Mouse (Mus musculus) midbrain, embryonic 15.5 days (tissue): Measurements from ENCODE around the gene Adgrb2. TPM values are rescaled to one million over a fixed set of nuclear protein-coding genes. Genes with fewer than 3 reads are reported as not detected.

Experiments
- ATAC-seq: fragments of 200-750 bp; cut with Nextera tagmentation; replicated peaks from 2 replicates; pipeline ENCODE4 v1.8.0; 2017; ENCODE audit warnings: moderate TSS enrichment
- H3K27ac ChIP-seq: fragments of 300-500 bp; sonication (generic); 2 replicates; pipeline ENCODE4 v1.5.1; 2015; ENCODE audit warnings: mild to moderate bottlenecking, inconsistent platforms
- H3K27me3 ChIP-seq: fragments of 300-500 bp; sonication (generic); replicated peaks from 2 replicates; pipeline ENCODE4 v1.6.1; 2015; ENCODE audit warnings: inconsistent platforms
- H3K36me3 ChIP-seq: fragments of 300-500 bp; sonication (generic); replicated peaks from 2 replicates; pipeline ENCODE4 v1.6.1; 2015; ENCODE audit warnings: inconsistent platforms
- H3K4me1 ChIP-seq: fragments of 300-500 bp; sonication (generic); 2 replicates; pipeline ENCODE4 v1.6.1; 2015; ENCODE audit warnings: inconsistent platforms
- H3K4me2 ChIP-seq: fragments of 300-500 bp; sonication (generic); 2 replicates; pipeline ENCODE4 v1.6.1; 2015; ENCODE audit warnings: inconsistent platforms, mild to moderate bottlenecking, moderate library complexity
- H3K4me3 ChIP-seq: fragments of 300-500 bp; sonication (generic); 2 replicates; pipeline ENCODE4 v1.5.1; 2015; ENCODE audit warnings: mild to moderate bottlenecking, inconsistent platforms
- H3K9ac ChIP-seq: fragments of 300-500 bp; sonication (generic); 2 replicates; pipeline ENCODE4 v1.6.1; 2015; ENCODE audit warnings: mild to moderate bottlenecking, inconsistent platforms
- H3K9me3 ChIP-seq: fragments of 300-500 bp; sonication (generic); 2 replicates; pipeline ENCODE4 v1.6.1; 2016; ENCODE audit warnings: inconsistent platforms
- WGBS: fragments of 180-500 bp; shearing (Covaris S2); methylation state at CpG from one replicate; pipeline ENCODE4 v1.1.7; 2015; ENCODE audit warnings: mixed read lengths; 5-methylcytosine and 5-hydroxymethylcytosine counted together
- polyA plus RNA-seq: library from polyadenylated mRNA; unstranded; fragments of >200 nt; fragmentation: Nextera tagmentation; extraction: Ambion mirVana; gene quantifications from 2 replicates; pipeline ENCODE4 v1.2.1, GENCODE M21; 2015

The Adgrb2 gene
- polyA plus RNA-seq, 1 experiment from 2014 or later = 19.4 TPM

- Histone ChIP-seq H3K9ac (no peak overlapping the region), H3K9me3 (no peaks in the 10 kb centered on the region), H3K4me3 (no peak overlapping the region), H3K27me3 (no peaks in the 10 kb centered on the region), H3K27ac (no peak overlapping the region), H3K36me3 (0 out of 2 replicates have a peak, but pooled peaks cover 11% of the 10 kb centered on the region), H3K4me1 (peaks cover 46% of the 10 kb centered on the region), H3K4me2 (no peak overlapping the region)
- no peak for ATAC-seq
- WGBS = 88% methylated on average over 5 of the region's 5 CpGs
Measured at GRCm38 (mm10) chr4:129993213-129993612, 8.5 kb downstream of the Adgrb2 start.

DNA sequence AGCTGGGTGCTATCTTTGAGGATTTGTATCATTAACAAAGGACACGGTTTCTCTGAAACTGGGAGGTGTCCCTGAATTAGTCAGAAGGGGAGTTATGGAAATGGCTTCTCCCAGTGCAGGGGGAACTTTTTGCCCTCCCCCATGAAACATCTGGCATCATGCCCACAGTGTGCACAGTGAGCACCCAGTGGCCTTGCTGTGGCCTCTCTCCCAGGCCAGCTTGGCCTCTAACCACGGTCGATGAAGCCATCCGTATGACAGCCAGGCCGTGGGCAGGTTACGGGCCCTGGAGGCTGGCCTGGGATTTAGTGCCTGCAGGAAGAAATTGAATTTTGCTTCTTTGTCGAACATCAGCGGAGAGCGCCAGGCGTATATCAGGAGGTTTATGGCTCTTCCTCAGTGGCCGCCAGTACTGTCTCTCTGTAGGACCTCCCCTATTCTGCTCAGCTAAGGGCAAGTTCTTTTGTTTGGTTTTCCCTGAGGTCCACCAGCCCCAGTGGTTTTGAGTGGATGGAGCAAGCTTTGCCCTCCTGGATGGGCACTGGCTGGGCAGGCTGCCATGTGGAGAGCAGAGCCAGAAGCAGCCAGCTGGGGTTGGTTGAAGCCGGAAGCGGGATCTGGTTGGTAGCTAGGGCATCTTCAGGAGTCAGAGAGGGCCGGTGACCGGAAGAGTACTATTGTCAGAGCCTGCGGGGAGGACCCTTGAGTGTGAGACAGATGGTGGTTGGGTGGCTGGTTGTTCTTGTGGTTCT lies 9.4 kb downstream of the Adgrb2 start:
- Histone ChIP-seq H3K9me3 (no peaks in the 10 kb centered on the region), H3K27ac (0 out of 2 replicates have a peak overlapping the region, but pooled peaks have one; percentile 0), H3K4me1 (peaks cover 37% of the 10 kb centered on the region), H3K4me3 (no peak overlapping the region), H3K36me3 (0 out of 2 replicates have a peak, but pooled peaks cover 11% of the 10 kb centered on the region), H3K9ac (no peak overlapping the region), H3K4me2 (no peak overlapping the region), H3K27me3 (no peaks in the 10 kb centered on the region)
- WGBS = 74% methylated on average over 16 of the region's 16 CpGs
- ATAC-seq = 0 out of 2 replicates have a peak, but pooled peaks have one; percentile 9

DNA sequence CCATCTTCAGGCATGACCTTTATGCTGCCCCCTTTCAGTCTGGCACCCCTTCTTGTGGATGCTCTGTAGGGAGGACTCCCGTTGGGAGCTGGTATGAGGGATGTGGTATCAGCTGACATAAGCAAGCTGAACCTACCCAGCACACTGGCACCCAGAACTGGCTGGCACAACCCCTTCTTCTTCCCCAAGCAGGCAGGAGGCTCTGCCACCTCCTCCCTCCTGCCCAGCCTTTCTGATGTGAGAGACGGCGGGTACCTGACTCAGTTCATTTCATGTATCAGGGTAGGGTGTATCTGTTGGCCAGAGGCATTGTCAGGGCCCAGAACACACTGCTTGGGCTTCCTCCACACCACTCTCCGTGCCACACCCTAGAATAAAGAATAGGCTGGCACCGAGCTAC lies 10.1 kb downstream of the Adgrb2 start:
- no peak overlapping the region for H3K4me3 ChIP-seq
- H3K36me3 ChIP-seq = 0 out of 2 replicates have a peak, but pooled peaks cover 11% of the 10 kb centered on the region
- no peaks in the 10 kb centered on the region for H3K9me3 ChIP-seq
- H3K4me1 ChIP-seq = peaks cover 32% of the 10 kb centered on the region
- WGBS = 92% methylated on average over 5 of the region's 5 CpGs
- no peaks in the 10 kb centered on the region for H3K27me3 ChIP-seq
- H3K9ac ChIP-seq = no peak overlapping the region
- no peak overlapping the region for H3K4me2 ChIP-seq
- H3K27ac ChIP-seq = no peak overlapping the region
- no peak for ATAC-seq

- Histone ChIP-seq H3K4me1 (peaks cover 26% of the 10 kb centered on the region), H3K9me3 (no peaks in the 10 kb centered on the region), H3K4me2 (no peak overlapping the region), H3K36me3 (0 out of 2 replicates have a peak, but pooled peaks cover 11% of the 10 kb centered on the region), H3K27ac (no peak overlapping the region), H3K4me3 (no peak overlapping the region), H3K27me3 (no peaks in the 10 kb centered on the region), H3K9ac (no peak overlapping the region)
- WGBS = 88% methylated on average over 8 of the region's 8 CpGs
- ATAC-seq = no peak
Measured at GRCm38 (mm10) chr4:129995255-129995654, 10.6 kb downstream of the Adgrb2 start.

DNA sequence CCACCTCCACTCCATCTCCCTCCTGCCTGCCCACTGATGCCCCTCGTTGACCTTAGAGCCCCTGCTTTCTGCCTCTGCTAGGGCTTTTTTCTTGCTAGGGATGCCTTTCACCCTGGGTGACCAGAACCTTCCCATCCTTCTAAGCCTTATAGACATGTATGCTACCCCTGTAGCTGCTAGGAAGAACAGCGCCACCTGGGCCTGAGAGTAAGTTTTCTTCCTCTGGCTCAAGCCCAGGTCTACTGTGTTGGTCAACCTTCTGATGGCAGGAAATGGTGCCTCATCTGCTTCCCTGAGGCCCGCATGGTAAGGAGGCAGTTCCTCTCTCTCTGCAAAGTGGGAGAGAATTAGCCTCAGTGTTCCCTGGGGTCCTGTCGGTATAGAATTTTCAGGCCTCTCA lies 11.3 kb downstream of the Adgrb2 start:
- no peak for ATAC-seq
- 80% methylated on average over 4 of the region's 4 CpGs for WGBS
- Histone ChIP-seq H3K4me2 (no peak overlapping the region), H3K4me1 (peaks cover 26% of the 10 kb centered on the region), H3K27me3 (no peaks in the 10 kb centered on the region), H3K27ac (no peak overlapping the region), H3K9me3 (no peaks in the 10 kb centered on the region), H3K4me3 (no peak overlapping the region), H3K36me3 (0 out of 2 replicates have a peak, but pooled peaks cover 11% of the 10 kb centered on the region), H3K9ac (no peak overlapping the region)

GRCm38 (mm10) chr4:129998124-129998523 lies 13.5 kb downstream of the Adgrb2 start:
- no peak overlapping the region for H3K27ac ChIP-seq
- WGBS = 75% methylated on average over 11 of the region's 11 CpGs
- 0 out of 2 replicates have a peak, but pooled peaks cover 5% of the 10 kb centered on the region for H3K36me3 ChIP-seq
- H3K4me3 ChIP-seq = no peak overlapping the region
- ATAC-seq = no peak
- H3K27me3 ChIP-seq = no peaks in the 10 kb centered on the region
- no peak overlapping the region for H3K9ac ChIP-seq
- no peaks in the 10 kb centered on the region for H3K9me3 ChIP-seq
- H3K4me2 ChIP-seq = no peak overlapping the region
- H3K4me1 ChIP-seq = peaks cover 36% of the 10 kb centered on the region

- Histone ChIP-seq H3K27ac (peak overlapping the region; percentile 45; the same call in 1 of the 2 replicates), H3K9ac (no peak overlapping the region), H3K27me3 (no peaks in the 10 kb centered on the region), H3K4me1 (peaks cover 19% of the 10 kb centered on the region), H3K4me3 (no peak overlapping the region), H3K9me3 (no peaks in the 10 kb centered on the region), H3K4me2 (no peak overlapping the region), H3K36me3 (no peaks in the 10 kb centered on the region)
- ATAC-seq = no peak; the same call in 1 of the 2 replicates
- WGBS = 31% methylated on average over 5 of the region's 5 CpGs
Measured at GRCm38 (mm10) chr4:130001710-130002109, 17.0 kb downstream of the Adgrb2 start.

GRCm38 (mm10) chr4:130002157-130002556 lies 17.5 kb downstream of the Adgrb2 start:
- H3K27ac ChIP-seq = peak overlapping the region; percentile 45; the same call in 1 of the 2 replicates
- peak; percentile 43; the same call in 1 of the 2 replicates for ATAC-seq
- no peaks in the 10 kb centered on the region for H3K9me3 ChIP-seq
- H3K27me3 ChIP-seq = no peaks in the 10 kb centered on the region
- peaks cover 21% of the 10 kb centered on the region for H3K4me1 ChIP-seq
- H3K9ac ChIP-seq = no peak overlapping the region
- H3K36me3 ChIP-seq = no peaks in the 10 kb centered on the region
- no peak overlapping the region for H3K4me3 ChIP-seq
- WGBS = 73% methylated on average over 10 of the region's 10 CpGs
- no peak overlapping the region for H3K4me2 ChIP-seq

- peaks cover 9% of the 10 kb centered on the region; the same call in 1 of the 2 replicates for H3K36me3 ChIP-seq
- ATAC-seq = no peak
- H3K9ac ChIP-seq = no peak overlapping the region
- WGBS = 74% methylated on average over 9 of the region's 9 CpGs
- no peak overlapping the region for H3K4me3 ChIP-seq
- H3K27me3 ChIP-seq = no peaks in the 10 kb centered on the region
- no peaks in the 10 kb centered on the region for H3K9me3 ChIP-seq
- H3K27ac ChIP-seq = no peak overlapping the region
- peaks cover 19% of the 10 kb centered on the region for H3K4me1 ChIP-seq
- H3K4me2 ChIP-seq = no peak overlapping the region
Measured at GRCm38 (mm10) chr4:130005593-130005992, 20.9 kb downstream of the Adgrb2 start.

DNA sequence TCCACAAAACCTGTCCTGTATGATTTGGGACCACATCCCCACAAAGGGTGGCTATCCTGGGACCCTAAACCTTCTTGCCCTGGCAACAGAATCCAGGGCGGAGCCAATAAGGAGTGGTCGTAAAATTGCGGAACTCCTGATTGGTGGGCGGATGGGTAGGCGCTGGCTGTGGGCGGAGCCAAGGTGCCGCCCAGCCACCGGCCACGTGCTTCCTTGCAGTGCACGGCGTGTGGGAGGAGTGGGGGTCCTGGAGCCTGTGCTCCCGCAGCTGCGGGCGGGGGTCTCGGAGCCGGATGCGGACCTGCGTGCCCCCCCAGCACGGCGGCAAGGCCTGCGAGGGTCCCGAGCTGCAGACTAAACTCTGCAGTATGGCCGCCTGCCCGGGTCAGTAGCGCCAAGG lies 21.9 kb downstream of the Adgrb2 start:
- Histone ChIP-seq H3K36me3 (peaks cover 16% of the 10 kb centered on the region; the same call in 1 of the 2 replicates), H3K4me3 (no peak overlapping the region), H3K9me3 (no peaks in the 10 kb centered on the region), H3K4me2 (peak overlapping the region; percentile 33), H3K27ac (no peak overlapping the region), H3K27me3 (no peaks in the 10 kb centered on the region), H3K9ac (no peak overlapping the region), H3K4me1 (peaks cover 12% of the 10 kb centered on the region)
- ATAC-seq = no peak
- WGBS = 22% methylated on average over 25 of the region's 25 CpGs

DNA sequence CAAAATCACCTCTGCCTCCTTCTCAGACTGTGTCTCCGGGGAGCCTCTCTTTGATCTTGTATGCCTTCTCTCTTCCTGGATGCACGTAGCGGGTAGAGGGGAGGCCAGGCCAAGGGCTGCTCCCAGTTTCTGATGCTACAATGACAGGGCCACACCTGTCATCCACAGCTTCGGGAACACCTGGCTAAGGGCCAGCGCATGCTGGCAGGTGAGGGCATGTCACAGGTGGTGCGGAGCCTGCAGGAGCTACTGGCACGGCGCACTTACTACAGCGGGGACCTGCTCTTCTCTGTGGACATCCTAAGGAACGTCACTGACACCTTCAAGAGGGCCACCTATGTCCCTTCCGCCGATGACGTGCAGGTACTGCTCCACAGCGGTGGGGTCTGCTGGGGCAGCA lies 24.4 kb downstream of the Adgrb2 start:
- Histone ChIP-seq H3K9me3 (no peaks in the 10 kb centered on the region), H3K4me1 (peaks cover 5% of the 10 kb centered on the region), H3K9ac (no peak overlapping the region), H3K27ac (no peak overlapping the region), H3K27me3 (no peaks in the 10 kb centered on the region), H3K4me3 (no peak overlapping the region), H3K4me2 (no peak overlapping the region), H3K36me3 (peaks cover 27% of the 10 kb centered on the region; the same call in 1 of the 2 replicates)
- 79% methylated on average over 14 of the region's 14 CpGs for WGBS
- ATAC-seq = no peak

GRCm38 (mm10) chr4:130010723-130011122 lies 26.1 kb downstream of the Adgrb2 start:
- Histone ChIP-seq H3K9ac (no peak overlapping the region), H3K27ac (no peak overlapping the region), H3K4me1 (peaks cover 5% of the 10 kb centered on the region), H3K27me3 (no peaks in the 10 kb centered on the region), H3K4me3 (no peak overlapping the region), H3K9me3 (no peaks in the 10 kb centered on the region), H3K4me2 (no peak overlapping the region), H3K36me3 (peaks cover 27% of the 10 kb centered on the region; the same call in 1 of the 2 replicates)
- ATAC-seq = no peak
- WGBS = 89% methylated on average over 4 of the region's 4 CpGs
